Mouse (Mus musculus): ENCODE data around the gene Crisp4. TPM values are rescaled to one million over a fixed set of nuclear protein-coding genes. Genes with fewer than 3 reads are reported as not detected.

Crisp4 gene
- not detected in 2 replicates for polyA plus RNA-seq (2015; fragmentation: Nextera tagmentation; extraction: Ambion mirVana)

DNA sequence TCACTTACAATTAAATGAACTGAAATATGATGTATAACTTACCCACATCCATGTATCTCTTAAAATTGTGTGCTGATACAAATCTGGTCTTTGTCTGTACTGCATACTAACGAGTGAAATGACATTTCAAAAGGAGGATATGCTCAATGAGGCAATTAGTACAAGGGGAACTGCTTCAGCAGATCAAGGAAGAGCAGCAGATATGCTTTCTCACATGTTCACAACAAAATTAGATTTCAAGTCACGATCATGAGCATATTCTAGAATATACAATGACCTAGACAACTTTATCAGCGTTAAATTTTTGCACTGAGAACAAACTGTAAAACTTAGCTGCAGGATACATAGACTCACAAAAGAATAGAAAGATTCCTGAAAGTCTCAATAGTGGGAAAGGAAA, at the start of gene Crisp4:
Gene Crisp4, minus strand, starts transcription at position 101 of the 400 bp plus-strand sequence.
- no peak within 1 kb of the TSS for H3K4me3 ChIP-seq (ENCODE audit: low read length)
- no peaks in the 10 kb centered on the region for H3K4me1 ChIP-seq (ENCODE audit: insufficient read depth, low read length)
- H3K27me3 ChIP-seq (ENCODE audit: insufficient read depth, low read length) = no peaks in the 10 kb centered on the region
- H3K36me3 ChIP-seq (ENCODE audit: insufficient read depth, low read length) = no peaks in the 10 kb centered on the region
- ATAC-seq (ENCODE audit: low FRiP score, low TSS enrichment) = no peak
- H3K9ac ChIP-seq (replicated peaks; ENCODE audit: low read length) = no peak within 1 kb of the TSS
- 73% methylated on average over 3 of the region's 3 CpGs for WGBS
- no peak within 1 kb of the TSS for H3K27ac ChIP-seq (ENCODE audit: low read length)
- no peaks in the 10 kb centered on the region for H3K9me3 ChIP-seq (ENCODE audit: low read length)
- no peak within 1 kb of the TSS for H3K4me2 ChIP-seq (replicated peaks; ENCODE audit: low read depth, low read length)

DNA sequence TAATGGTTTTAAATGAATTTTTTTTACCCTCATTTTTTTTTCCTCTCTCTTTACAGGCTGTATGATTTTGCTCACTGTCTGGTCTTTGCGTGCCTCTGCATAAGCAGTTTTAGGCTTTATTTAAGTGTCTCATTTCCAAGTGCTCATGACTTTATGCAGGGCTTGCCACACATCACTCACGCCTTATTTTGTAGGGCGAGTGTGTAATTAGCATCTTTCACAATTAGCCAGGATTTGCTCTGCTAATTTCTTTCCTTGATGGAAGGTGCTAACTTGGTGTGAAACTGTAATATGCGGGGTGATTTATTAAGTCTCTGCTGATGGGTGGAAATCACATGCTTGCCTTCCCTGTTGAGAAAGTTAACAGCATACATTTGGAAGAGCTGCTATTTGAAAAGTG, 46.0 kb upstream of the Crisp4 start:
- no peak overlapping the region for H3K27ac ChIP-seq (ENCODE audit: low read length)
- ATAC-seq (ENCODE audit: low FRiP score, low TSS enrichment) = no peak
- no peak overlapping the region for H3K4me3 ChIP-seq (ENCODE audit: low read length)
- H3K4me1 ChIP-seq (ENCODE audit: insufficient read depth, low read length) = no peaks in the 10 kb centered on the region
- no peak overlapping the region for H3K4me2 ChIP-seq (replicated peaks; ENCODE audit: low read depth, low read length)
- no peak overlapping the region for H3K9ac ChIP-seq (replicated peaks; ENCODE audit: low read length)
- no peaks in the 10 kb centered on the region for H3K36me3 ChIP-seq (ENCODE audit: insufficient read depth, low read length)
- H3K27me3 ChIP-seq (ENCODE audit: insufficient read depth, low read length) = no peaks in the 10 kb centered on the region
- no peaks in the 10 kb centered on the region for H3K9me3 ChIP-seq (ENCODE audit: low read length)
- 28% methylated on average over 4 of the region's 4 CpGs for WGBS

DNA sequence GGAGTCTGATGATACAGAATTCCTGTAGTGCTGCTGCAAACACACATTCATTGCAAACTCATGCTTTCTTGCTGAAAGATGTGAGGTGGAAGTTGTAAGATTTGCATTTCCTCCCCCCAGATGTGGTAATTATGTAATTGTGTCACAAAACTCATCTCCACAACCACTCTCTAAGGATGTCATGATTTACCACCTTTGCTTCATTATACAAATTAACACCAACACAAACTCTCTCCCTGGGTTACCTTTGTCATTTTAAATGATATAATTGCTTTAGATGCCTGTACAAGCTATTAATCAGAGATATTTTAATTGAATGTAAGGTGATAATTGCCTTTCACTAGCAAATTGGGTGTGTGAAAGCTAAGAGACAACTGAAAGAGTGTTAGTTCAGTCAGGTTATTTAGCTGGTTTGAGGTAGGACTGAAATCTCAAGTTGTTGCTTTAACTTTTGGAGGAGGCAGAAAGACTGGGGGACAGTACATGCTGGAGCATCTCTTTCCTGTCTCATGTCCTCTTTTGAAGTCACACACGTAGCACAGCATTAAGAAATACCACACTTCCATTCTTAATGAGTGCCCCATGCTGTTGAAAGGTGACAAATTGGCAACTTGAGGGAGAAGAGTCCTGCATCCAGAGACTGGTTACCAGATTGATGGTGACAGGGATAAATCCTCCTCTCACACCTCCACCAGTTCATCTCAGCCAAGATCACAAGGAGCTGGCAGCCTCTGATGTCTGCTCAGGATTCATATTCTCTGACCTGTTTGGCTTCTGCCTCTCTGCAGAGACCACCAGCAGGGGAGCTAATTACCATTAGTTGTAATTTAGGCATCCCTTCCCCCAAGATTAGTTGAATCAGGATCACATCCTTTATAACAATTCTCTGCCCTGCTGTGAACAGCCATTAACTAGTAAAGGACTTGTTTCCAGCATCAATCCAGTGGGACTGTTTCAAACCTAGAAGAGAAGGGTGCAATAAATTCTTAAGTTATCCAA, 45.3 kb upstream of the Crisp4 start:
- Histone ChIP-seq H3K4me2 (replicated peaks; ENCODE audit: low read depth, low read length) (no peak overlapping the region), H3K27ac (ENCODE audit: low read length) (no peak overlapping the region), H3K9me3 (ENCODE audit: low read length) (no peaks in the 10 kb centered on the region), H3K4me3 (ENCODE audit: low read length) (no peak overlapping the region), H3K36me3 (ENCODE audit: insufficient read depth, low read length) (no peaks in the 10 kb centered on the region), H3K4me1 (ENCODE audit: insufficient read depth, low read length) (no peaks in the 10 kb centered on the region), H3K27me3 (ENCODE audit: insufficient read depth, low read length) (no peaks in the 10 kb centered on the region), H3K9ac (replicated peaks; ENCODE audit: low read length) (no peak overlapping the region)
- no peak for ATAC-seq (ENCODE audit: low FRiP score, low TSS enrichment)
- 4% methylated on average over 1 of the region's 1 CpGs for WGBS

DNA sequence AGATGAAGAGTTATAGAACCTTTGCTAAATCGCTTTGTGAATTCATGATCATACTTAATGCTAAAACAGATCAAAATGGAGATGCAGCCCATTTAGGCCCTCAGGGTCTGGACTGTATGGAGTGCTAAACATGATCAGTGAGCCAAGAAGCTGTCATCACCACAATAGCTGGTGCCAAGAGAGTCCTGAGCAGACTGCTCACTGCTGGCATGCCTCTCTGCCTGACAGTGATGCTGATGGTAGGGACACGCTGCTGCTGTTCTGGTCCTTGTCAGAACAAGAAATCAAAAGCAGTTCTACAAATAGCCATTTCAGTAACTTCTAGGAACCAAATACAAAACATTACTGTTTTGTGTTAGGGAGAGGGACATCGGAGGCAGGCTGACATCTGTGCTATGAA, 35.5 kb upstream of the Crisp4 start:
- 79% methylated on average over 3 of the region's 3 CpGs for WGBS
- no peak for ATAC-seq (ENCODE audit: low FRiP score, low TSS enrichment)
- Histone ChIP-seq H3K36me3 (ENCODE audit: insufficient read depth, low read length) (no peaks in the 10 kb centered on the region), H3K27ac (ENCODE audit: low read length) (no peak overlapping the region), H3K27me3 (ENCODE audit: insufficient read depth, low read length) (no peaks in the 10 kb centered on the region), H3K4me3 (ENCODE audit: low read length) (no peak overlapping the region), H3K9me3 (ENCODE audit: low read length) (no peaks in the 10 kb centered on the region), H3K4me1 (ENCODE audit: insufficient read depth, low read length) (no peaks in the 10 kb centered on the region), H3K4me2 (replicated peaks; ENCODE audit: low read depth, low read length) (no peak overlapping the region), H3K9ac (replicated peaks; ENCODE audit: low read length) (no peak overlapping the region)

DNA sequence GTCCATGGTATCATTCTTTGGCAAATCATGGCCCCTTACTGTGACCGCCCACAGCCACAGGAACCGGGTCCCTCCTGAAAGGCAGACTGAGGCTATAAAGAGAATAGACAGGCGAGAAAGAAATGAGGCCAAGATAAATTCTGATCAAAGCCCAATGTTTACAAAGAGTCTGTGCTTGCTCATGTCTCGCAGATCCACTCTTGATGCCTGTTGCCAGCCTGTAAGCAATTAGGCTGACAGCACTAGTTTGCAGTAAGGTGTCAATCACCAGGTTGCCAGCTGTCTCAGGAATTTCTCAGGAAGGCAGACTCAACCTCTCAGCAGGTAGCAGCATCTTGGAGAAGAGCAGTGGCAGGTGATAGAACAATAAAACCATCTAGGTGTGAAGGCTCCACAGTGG, 24.9 kb upstream of the Crisp4 start:
- Histone ChIP-seq H3K4me2 (replicated peaks; ENCODE audit: low read depth, low read length) (no peak overlapping the region), H3K27ac (ENCODE audit: low read length) (no peak overlapping the region), H3K9me3 (ENCODE audit: low read length) (no peaks in the 10 kb centered on the region), H3K36me3 (ENCODE audit: insufficient read depth, low read length) (no peaks in the 10 kb centered on the region), H3K9ac (replicated peaks; ENCODE audit: low read length) (no peak overlapping the region), H3K27me3 (ENCODE audit: insufficient read depth, low read length) (no peaks in the 10 kb centered on the region), H3K4me1 (ENCODE audit: insufficient read depth, low read length) (no peaks in the 10 kb centered on the region), H3K4me3 (ENCODE audit: low read length) (no peak overlapping the region)
- WGBS = 57% methylated on average over 4 of the region's 4 CpGs
- no peak for ATAC-seq (ENCODE audit: low FRiP score, low TSS enrichment)

DNA sequence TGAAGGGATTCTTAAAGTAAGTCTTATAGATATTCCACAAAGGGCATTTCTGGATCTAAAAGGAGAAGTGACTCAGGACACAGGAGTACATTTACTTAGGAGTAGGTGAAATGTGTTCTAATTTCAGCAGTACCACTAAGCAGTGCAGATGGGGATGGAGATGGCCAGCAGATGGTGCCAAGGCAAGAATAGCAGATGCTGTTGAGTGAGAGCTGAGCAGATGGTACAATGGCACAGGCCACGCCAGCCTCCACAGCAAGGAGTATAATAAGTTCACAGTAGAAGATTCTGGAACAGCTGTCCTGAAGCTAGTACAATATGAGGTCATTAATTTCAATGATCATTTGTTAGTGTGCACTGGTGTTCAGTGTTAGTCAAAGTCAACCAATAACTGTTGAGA, 22.6 kb upstream of the Crisp4 start:
- no peak overlapping the region for H3K9ac ChIP-seq (replicated peaks; ENCODE audit: low read length)
- 82% methylated on average over 1 of the region's 1 CpGs for WGBS
- ATAC-seq (ENCODE audit: low FRiP score, low TSS enrichment) = no peak

DNA sequence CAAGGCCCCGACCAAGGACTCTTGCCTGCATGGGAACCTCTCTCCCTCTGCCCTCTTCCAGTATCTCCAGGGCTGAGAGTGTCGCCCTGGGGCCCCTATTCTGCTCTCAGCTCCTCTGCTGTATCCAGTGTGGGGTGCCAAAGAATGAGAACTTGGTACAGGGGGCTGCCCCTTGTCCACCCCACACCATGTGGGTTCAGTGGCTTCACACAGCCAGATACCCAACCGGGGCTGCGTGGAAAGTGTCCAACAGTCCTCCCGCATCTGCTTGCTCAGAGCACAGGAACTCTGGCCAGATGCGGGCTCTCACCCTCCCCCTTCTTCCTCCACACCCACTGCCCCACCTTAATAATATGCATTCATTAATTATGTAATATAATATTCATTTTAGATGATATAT, 13.4 kb upstream of the Crisp4 start:
- no peaks in the 10 kb centered on the region for H3K36me3 ChIP-seq (ENCODE audit: insufficient read depth, low read length)
- no peaks in the 10 kb centered on the region for H3K27me3 ChIP-seq (ENCODE audit: insufficient read depth, low read length)
- H3K4me3 ChIP-seq (ENCODE audit: low read length) = no peak overlapping the region
- H3K9me3 ChIP-seq (ENCODE audit: low read length) = no peaks in the 10 kb centered on the region
- H3K4me2 ChIP-seq (replicated peaks; ENCODE audit: low read depth, low read length) = no peak overlapping the region
- H3K4me1 ChIP-seq (ENCODE audit: insufficient read depth, low read length) = no peaks in the 10 kb centered on the region
- no peak for ATAC-seq (ENCODE audit: low FRiP score, low TSS enrichment)
- no peak overlapping the region for H3K9ac ChIP-seq (replicated peaks; ENCODE audit: low read length)
- whole genome bisulfite sequencing = 86% methylated on average over 6 of the region's 6 CpGs
- no peak overlapping the region for H3K27ac ChIP-seq (ENCODE audit: low read length)

More for the DNA sequence above, 22.6 kb upstream of the Crisp4 start:
- Histone ChIP-seq H3K4me1 (ENCODE audit: insufficient read depth, low read length) (no peaks in the 10 kb centered on the region), H3K27me3 (ENCODE audit: insufficient read depth, low read length) (no peaks in the 10 kb centered on the region), H3K36me3 (ENCODE audit: insufficient read depth, low read length) (no peaks in the 10 kb centered on the region), H3K9me3 (ENCODE audit: low read length) (no peaks in the 10 kb centered on the region), H3K27ac (ENCODE audit: low read length) (no peak overlapping the region), H3K4me2 (replicated peaks; ENCODE audit: low read depth, low read length) (no peak overlapping the region), H3K4me3 (ENCODE audit: low read length) (no peak overlapping the region)

DNA sequence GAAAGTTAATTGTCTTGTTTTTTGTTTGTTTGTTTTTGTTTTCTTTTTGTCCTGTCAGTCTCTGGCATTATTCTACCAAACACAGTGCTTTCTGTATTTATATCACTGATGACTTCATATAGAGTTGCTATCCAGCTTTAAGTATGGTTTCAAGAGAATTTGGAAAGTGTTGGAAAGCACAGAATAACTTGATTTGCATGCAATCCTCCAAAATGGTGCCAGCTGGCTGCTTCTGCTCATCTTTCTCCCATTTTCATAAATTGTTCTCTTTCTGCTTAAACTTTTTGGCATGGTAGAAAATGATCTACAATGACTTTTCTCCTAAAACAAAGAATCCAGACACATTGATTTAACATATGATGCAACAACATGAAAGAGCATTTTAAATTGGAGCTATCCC, 2.5 kb upstream of the Crisp4 start:
- Histone ChIP-seq H3K4me3 (ENCODE audit: low read length) (no peak overlapping the region), H3K27ac (ENCODE audit: low read length) (no peak overlapping the region), H3K4me2 (replicated peaks; ENCODE audit: low read depth, low read length) (no peak overlapping the region), H3K9me3 (ENCODE audit: low read length) (no peaks in the 10 kb centered on the region), H3K9ac (replicated peaks; ENCODE audit: low read length) (no peak overlapping the region), H3K36me3 (ENCODE audit: insufficient read depth, low read length) (no peaks in the 10 kb centered on the region), H3K4me1 (ENCODE audit: insufficient read depth, low read length) (no peaks in the 10 kb centered on the region), H3K27me3 (ENCODE audit: insufficient read depth, low read length) (no peaks in the 10 kb centered on the region)
- no peak for ATAC-seq (ENCODE audit: low FRiP score, low TSS enrichment)

DNA sequence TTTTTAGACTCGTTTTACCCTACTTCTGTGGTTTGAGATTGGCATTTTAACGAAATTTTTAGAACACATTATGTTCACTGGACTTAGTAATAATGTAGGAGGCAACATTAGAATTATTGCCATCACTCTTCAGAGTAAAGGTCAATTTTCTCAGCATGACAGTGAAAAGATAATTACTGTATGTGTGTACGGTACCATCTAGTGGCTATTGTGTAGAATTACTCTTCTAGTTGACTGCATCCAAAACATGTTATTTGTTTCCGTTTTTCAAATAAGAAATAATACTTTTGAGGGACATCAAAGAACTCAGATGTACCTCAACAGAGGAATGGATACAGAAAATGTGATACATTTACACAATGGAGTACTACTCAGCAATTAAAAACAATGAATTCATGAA, 14.0 kb downstream of the Crisp4 start:
- no peak overlapping the region for H3K4me3 ChIP-seq (ENCODE audit: low read length)
- no peaks in the 10 kb centered on the region for H3K27me3 ChIP-seq (ENCODE audit: insufficient read depth, low read length)
- no peak for ATAC-seq (ENCODE audit: low FRiP score, low TSS enrichment)
- H3K27ac ChIP-seq (ENCODE audit: low read length) = no peak overlapping the region
- H3K36me3 ChIP-seq (ENCODE audit: insufficient read depth, low read length) = no peaks in the 10 kb centered on the region
- WGBS = 61% methylated on average over 4 of the region's 4 CpGs
- no peak overlapping the region for H3K9ac ChIP-seq (replicated peaks; ENCODE audit: low read length)
- H3K9me3 ChIP-seq (ENCODE audit: low read length) = no peaks in the 10 kb centered on the region
- H3K4me1 ChIP-seq (ENCODE audit: insufficient read depth, low read length) = no peaks in the 10 kb centered on the region
- H3K4me2 ChIP-seq (replicated peaks; ENCODE audit: low read depth, low read length) = no peak overlapping the region

DNA sequence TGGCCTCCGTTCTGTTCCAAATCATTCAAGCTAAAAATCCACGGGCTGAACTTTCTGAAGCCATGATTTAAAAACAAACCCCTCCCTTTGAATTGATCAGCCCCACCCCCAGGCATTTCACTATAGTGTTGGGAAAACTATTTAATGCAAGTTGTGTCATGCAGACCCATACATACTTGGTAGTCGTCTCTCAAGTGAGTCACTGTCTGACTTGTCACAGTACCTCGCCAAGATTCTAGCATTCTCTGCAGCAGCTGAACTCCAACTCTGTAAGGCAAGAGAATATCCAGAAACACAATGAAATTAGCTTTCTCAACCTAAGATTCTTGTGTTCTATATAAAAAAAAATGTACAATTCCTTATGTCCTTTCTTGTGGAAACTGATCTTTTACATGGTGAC, 15.7 kb downstream of the Crisp4 start:
- no peaks in the 10 kb centered on the region for H3K36me3 ChIP-seq (ENCODE audit: insufficient read depth, low read length)
- no peaks in the 10 kb centered on the region for H3K9me3 ChIP-seq (ENCODE audit: low read length)
- ATAC-seq (ENCODE audit: low FRiP score, low TSS enrichment) = no peak
- H3K9ac ChIP-seq (replicated peaks; ENCODE audit: low read length) = no peak overlapping the region
- no peak overlapping the region for H3K27ac ChIP-seq (ENCODE audit: low read length)
- 84% methylated on average over 4 of the region's 4 CpGs for WGBS
- H3K4me3 ChIP-seq (ENCODE audit: low read length) = no peak overlapping the region
- no peak overlapping the region for H3K4me2 ChIP-seq (replicated peaks; ENCODE audit: low read depth, low read length)
- no peaks in the 10 kb centered on the region for H3K4me1 ChIP-seq (ENCODE audit: insufficient read depth, low read length)
- no peaks in the 10 kb centered on the region for H3K27me3 ChIP-seq (ENCODE audit: insufficient read depth, low read length)

All from kidney, embryonic 16.5 days (tissue).